Mouse (Mus musculus): ENCODE measurements around the gene Gfpt2.

The Gfpt2 gene

DNA sequence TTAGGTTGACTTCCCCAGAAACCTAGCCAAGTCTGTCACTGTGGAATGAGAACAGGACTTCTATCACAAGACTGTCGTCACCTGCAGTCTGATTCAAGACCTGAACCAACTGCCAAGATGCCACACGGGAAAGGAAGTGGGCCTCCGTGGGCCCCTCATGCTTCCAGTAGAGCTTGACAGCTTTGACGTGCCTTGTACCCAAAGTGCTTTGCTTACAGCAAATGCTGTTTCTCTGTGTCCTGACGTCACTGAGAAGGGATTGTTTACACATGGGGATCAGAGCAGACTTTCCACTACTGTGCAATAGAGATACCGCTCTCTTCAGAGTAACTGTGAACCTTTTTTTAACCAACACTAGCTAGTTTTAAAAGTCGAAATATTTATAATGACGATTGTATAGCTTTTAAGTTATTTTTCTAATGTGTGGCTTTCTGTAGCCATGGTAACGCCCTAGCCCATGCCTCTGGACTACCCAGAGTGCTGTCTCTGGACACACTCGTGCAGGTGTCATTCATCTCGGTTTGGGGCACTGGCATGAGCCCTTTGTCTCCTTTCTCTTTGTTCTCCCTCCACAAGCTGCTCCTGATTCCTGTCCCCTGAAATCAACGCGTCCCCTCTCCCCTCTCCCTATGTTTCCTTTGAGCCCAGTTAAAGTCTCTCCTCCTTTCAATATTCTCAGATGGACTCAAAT, 43.9 kb downstream of the Gfpt2 start:
- DNase-seq (ENCODE audit: low read depth, low spot score): peak; percentile 12

DNA sequence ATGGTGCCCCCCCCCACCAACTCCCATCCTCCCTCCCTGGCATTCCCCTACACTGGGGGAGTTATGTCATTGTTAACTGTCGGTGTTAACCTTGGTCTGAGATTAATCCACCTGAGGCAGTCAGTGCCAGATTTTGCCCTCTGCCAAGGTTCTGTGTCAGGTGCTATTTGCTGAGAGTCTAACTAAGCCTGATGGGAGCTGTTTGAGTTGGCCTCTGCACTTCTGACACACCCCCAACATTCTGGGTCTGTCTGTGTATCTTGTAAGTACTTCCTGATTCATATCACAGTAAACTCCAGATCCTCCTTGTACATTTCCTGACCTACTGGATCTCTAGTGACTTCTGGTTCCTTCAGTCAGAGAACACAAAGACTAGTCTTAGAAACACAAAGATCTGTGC, 46.7 kb downstream of the Gfpt2 start:
- no peak for DNase-seq (ENCODE audit: low read depth, low spot score)

DNA sequence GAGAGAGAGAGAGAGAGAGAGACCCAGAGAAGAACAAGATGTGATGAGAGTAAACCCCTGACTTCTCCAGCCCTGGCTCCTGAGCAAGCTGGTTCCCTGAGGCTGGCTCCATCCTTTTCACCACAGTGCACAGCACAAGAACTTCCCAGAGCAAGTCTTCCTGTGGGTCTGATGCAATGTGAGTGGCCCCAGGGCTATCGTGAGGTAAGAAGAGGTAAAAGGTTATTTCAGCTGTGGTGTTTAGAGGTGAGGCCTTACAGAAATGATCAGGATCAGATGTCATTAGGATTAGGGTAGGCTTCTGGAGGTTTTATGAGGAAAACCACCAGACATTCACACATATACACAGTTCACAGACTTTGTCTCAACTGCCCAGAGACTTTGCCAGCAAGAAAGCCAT, 47.9 kb downstream of the Gfpt2 start:
- no peak for DNase-seq (ENCODE audit: low read depth, low spot score)

DNA sequence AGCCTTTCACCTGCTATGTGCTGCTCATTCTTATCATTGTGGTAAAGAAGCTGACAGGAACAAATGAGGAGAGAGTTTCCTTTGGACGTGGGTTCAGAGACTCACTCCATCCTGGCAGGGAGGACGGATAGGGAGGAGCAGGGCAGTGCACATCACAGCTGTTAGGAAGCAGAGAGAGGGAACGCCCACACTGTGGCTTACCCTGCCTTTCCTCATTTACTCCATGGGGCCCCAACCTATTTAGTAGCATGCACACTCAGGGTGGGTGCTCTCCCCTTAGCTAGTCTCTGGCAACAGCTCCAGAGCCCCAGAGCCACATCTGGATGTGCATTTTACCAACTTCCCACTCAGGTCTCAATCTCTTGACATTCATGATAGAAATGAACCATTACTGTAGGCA, 48.7 kb downstream of the Gfpt2 start:
- no peak for DNase-seq (ENCODE audit: low read depth, low spot score)

DNA sequence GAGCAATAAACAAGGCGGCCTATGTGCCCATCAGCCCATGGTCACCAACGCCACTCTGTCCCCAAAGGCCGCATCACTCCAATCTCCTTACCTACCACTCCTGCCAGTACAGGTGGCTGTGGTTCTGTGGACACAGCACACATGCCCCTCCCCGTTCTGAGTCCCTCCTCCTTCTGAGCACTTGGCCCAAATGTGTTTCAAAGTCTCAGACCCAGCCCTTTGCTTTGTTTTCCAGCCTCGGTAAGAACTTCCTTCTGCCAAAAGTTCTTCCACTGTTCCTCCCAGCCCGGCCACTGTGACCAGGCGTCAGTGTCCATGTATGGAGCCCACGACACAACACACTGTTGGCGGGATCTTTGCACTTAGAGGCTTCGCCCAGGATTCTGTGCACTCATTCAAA, 50.3 kb downstream of the Gfpt2 start:
- peak; percentile 57 for DNase-seq (ENCODE audit: low read depth, low spot score)

DNA sequence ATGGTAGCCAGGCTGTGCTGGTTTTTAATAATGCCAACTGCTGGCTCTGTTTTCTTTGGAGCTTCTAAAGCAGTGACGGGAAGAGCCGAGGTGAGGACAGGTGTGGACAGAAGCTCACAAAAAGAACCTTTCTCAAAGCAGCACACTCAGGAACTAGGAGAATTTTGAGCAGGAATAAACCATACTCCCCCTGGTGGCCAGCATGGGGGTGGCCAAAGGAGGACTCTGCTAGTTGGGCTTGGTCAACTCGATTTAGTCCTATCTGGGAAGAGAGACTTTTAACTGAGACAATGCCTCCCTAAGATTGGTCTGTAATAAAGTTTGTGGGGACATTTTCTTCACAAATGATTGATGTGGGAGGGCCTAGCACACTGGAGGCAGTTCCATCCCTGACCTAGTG, 51.0 kb downstream of the Gfpt2 start:
- peak; percentile 83 for DNase-seq (ENCODE audit: low read depth, low spot score)

DNA sequence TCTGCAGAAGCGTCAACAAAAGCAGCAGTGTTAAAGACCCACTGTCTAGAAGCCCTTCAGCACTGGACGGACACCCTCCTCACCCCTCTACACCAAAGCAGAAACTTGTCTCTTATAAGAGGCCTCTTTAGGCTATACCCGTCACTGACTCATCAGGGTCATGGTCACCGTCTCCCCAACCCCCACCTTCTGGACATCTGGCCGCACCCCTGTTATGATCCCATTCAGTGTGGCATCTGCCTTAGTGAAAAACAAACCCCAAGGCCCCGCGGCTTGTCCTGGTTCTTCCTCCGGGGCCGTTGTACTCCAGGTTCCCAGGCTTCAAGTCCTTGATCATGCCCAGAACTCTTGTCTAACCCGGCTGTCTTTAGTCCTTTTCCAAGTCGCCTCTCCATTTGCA, 52.0 kb downstream of the Gfpt2 start:
- DNase-seq (ENCODE audit: low read depth, low spot score): no peak

DNA sequence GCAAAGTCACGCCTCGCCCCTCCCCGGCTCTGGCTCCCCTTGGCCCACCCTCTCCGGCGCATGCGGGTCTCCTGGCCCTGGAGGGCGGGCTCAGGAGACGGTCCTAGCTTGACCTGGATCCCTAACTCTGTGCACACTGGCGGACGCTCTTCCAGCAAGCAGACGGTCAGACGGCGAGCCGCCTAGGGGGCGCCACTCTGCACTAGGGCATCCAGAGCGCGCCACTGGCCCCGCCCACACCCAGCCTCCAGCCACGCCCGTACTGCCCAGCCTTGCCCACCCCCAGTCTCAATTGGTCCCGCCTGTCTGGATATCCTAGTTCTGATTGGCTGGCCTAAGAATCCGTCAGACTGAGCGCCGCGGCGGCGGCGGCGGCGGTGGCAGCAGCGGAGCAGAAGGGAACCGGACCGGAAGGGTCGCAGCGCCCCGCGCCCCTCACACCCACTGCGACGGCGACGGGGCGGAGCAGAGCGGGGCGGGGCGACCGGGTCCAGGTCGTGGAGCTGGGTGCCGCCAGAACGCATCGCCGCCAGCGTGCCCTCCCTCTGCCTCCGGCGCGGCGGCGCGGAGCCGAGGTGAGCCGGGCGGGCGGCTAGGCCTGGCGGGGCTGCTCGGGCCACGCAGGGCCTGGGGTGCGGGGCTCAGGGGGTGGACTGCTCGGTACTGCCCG, 52.6 kb downstream of the Gfpt2 start, which contains the start of gene Mapk9:
TSS of gene Mapk9 (plus strand) at position 351 of the 670 bp plus-strand sequence.
- DNase-seq (ENCODE audit: low read depth, low spot score): peak; percentile 98

DNA sequence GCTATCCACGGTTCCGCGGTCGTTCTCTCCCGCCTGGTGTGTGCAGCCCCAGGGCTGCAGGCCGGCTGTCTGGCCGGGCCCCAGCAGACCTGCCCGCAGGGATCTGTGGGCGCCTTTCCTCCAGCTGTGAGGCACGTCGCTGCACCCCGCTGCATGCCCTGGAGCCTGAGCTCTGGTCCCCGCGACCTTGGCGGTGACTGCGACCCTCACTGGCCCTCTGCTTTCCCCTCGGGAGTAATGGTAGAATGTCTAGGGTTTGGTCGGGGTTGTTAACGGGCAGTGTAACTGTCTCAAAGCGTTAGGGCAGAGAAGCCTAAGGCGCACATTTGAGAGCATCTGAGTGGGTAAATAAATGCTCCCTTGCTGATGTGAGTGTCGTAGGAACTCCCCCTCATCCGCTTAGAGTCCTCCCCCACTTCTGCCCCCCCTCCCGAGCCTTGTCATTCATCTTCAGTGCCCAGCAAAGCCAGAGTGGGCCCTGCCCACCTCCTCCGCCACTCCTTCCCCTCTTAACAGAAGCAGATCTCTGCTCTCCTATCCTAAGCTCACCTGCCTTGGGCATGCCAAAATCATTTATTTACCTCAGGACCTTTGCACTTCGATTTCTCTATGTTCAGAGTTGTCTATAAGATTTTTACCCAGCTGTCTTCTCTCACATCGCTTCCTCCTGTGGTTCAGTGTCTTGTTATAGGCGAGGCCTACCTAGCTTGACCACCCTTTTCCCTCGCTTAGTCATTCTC, 53.3 kb downstream of the Gfpt2 start:
- DNase-seq (ENCODE audit: low read depth, low spot score): peak; percentile 46

DNA sequence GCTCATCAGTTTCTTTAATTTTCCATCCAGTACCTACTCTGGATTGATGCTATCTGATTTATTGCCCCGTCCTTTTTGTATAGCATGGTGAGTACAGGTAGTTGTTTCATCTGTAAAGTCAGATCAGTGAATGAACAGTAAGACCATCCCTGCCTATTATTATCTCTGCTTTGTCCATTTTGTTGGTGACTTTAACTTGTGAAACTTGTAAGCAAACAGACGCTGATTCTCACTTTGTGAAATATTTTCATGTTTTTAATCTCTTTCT, 53.8 kb downstream of the Gfpt2 start:
- no peak for DNase-seq (ENCODE audit: low read depth, low spot score)

DNA sequence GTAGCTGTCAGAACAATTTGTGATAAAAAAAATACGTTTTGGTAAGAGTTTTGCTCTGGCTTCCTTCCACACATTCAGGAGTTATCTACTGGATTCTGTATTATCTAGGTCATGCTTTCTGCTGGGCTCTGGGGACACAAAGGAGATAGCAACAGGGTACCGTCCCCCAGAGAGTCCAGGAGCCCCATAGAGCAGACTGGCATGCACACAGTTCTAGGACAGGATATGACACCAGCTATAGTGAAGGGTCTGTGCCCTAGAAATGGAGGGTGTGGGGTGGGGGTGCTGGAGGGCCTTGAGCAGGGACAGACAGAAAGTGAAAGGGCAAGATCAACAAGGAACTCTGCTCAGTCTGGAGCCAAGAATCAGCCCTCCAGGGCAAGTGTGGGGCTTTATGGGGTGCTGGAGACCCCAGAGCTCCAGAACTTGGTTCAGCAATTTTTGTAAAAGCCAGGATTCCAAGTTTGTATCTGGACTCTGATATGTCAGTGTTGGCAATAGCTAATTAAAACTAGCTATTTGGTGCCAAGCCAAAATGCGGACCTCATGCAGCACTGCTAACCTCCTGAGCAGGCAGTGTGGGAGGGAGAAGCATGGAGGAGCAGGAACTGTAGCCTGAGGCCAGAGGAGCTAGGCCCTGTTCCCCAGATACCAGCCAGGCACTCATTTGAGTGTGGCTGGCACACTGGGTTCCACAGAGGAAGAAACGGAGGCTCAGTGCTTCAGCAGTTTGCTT, 54.3 kb downstream of the Gfpt2 start:
- DNase-seq (ENCODE audit: low read depth, low spot score): no peak

DNA sequence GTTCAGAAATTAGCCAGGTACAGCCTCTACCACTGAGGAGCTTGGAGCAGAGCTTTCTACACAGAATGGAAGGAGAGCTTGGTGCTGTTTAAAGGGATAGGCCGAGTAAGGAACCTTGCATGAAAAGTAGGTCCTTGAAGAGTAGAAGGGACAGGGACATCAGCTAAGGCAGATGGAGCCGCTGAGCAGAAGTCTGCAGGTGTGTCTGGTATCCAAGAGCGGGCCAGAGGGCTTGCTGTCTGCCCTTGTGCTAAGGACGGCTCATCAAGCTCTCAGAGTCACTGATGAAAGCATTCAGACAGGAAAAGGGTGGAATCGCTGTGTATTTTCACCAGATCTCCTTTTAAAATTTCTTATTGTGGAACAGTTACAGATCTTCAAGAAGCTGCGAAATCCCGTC, 56.4 kb downstream of the Gfpt2 start:
- DNase-seq (ENCODE audit: low read depth, low spot score): no peak

DNA sequence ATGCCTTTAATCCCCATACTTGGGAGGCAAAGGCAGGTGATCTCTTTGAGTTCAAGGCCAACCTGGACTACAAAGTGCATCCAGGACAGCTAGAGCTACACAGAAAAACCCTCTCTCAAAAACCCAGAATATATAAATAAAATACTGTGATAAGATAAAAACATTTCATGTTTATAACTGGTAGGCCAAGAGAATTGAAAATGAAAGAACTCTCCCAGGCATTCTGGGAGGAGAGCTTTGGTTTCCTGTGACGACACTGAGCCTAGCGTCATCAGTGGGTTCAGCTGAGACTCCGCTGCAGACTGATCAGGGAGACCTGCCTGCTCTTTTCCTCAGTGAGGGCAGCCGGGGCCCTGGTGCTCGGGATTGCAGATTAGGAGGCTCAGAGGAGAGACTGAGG, 61.2 kb downstream of the Gfpt2 start:
- no peak for DNase-seq (ENCODE audit: low read depth, low spot score)

DNA sequence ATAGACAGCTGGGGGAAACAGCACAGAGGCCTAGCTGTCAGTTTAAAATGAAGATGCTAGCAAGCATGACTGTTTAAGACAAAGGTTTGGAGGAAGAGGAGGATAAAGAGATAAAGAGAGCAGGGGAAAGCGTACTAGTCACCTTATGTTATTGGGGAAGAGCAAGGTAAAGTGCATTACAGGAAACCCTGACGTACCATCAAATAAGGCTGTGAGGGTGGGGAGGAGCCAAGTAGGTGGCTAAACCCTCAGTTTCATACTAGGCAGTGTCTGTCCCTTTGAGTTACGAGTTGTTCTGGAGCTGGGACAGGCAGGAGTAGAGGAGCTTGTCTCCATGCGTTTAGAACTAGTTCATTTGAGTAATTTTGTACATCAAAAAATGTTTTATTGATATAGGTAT, 67.2 kb downstream of the Gfpt2 start:
- no peak for DNase-seq (ENCODE audit: low read depth, low spot score)

DNA sequence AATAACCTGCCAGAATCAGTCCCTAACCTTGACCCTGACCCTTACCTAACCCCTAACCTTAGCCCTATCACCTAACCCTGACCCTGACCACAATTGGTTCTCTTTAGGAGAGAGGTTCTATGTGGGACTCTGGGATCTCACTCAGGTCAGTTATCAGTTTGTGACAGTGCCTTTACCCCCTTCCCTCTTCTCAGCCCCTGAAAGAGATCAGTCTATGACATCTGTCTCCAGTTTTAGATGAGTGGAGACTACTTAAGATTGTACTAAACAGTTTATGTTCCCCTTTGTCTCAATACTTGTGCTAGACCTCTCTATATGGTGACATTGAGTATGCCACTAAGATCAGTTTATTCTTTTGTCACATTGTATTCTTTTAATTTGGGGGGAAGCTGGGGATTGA, 69.9 kb downstream of the Gfpt2 start:
- DNase-seq (ENCODE audit: low read depth, low spot score): no peak

DNA sequence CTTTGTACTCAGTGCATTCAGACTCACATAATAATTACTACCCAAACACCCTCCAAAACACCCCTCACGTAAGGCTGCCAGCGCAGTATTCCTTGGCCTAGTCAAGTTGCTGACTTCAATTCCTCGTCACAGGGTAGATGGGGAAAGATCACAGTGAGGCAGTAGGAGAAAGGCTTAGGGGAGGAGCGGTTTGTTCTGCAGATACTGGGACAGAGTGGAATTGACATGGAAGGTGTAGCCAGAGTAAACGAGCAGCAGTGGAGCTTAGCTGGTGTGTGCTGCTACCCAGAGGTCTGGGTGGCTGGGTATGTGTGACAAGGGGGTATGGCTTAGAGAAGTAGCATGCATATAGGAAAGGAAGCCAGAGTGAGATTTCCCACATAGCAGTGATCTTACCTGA, 73.3 kb downstream of the Gfpt2 start:
- DNase-seq (ENCODE audit: low read depth, low spot score): no peak

DNA sequence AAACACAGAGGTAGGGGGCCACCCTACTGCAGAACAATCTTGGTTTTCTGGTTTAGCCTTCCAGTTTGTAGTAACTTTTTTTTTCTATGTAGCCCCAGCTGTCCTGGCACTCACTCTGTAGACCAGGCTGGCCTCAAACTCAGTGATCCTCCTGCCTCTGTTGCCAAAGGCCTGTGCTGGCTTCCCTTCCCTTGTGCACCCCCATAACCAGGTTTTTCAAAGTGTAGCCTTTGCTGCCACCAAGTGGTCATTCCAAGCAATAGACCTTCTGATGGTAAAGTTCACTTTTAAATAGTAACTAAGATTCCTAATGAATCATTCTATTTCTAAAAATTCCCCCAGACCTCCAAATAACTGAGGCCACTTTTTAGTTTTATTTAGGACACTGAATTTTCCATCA, 75.8 kb downstream of the Gfpt2 start:
- DNase-seq (ENCODE audit: low read depth, low spot score): peak; percentile 67

DNA sequence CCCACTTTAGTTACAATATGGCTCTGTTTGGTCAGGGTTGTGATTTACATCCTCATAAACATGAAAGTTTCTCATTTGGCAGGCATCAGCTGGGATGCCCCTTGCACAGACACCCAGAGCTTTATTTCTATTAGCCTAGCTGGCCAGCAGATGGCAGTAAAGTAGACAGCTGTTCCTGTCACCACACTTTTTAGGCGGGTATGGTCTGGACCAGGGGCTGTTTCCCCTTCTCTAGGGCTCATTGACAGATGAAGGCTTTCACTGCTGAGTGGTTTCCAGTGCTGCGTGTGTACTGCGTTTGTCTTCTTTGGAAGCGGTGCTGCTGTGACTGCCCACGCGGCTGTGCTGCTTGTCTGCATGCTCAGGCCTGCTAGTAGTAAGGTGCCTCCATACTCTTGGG, 77.9 kb downstream of the Gfpt2 start:
- DNase-seq (ENCODE audit: low read depth, low spot score): peak; percentile 63

DNA sequence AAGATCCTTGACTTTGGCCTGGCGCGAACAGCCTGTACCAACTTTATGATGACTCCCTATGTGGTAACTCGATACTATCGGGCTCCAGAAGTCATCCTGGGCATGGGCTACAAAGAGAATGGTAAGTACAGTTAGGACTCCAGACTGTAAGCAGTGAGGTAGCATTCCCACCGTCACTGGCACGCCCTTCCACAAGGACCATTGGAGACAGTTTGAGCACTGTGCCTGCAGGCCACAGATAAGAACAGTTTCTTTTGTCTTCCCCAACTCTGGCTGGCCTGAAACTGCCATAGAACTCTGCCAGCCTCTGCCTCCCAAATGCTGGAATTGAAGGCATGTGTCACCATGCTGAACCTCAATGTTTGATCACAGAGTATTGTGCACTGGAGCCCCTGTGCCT, 78.8 kb downstream of the Gfpt2 start:
- DNase-seq (ENCODE audit: low read depth, low spot score): no peak

DNA sequence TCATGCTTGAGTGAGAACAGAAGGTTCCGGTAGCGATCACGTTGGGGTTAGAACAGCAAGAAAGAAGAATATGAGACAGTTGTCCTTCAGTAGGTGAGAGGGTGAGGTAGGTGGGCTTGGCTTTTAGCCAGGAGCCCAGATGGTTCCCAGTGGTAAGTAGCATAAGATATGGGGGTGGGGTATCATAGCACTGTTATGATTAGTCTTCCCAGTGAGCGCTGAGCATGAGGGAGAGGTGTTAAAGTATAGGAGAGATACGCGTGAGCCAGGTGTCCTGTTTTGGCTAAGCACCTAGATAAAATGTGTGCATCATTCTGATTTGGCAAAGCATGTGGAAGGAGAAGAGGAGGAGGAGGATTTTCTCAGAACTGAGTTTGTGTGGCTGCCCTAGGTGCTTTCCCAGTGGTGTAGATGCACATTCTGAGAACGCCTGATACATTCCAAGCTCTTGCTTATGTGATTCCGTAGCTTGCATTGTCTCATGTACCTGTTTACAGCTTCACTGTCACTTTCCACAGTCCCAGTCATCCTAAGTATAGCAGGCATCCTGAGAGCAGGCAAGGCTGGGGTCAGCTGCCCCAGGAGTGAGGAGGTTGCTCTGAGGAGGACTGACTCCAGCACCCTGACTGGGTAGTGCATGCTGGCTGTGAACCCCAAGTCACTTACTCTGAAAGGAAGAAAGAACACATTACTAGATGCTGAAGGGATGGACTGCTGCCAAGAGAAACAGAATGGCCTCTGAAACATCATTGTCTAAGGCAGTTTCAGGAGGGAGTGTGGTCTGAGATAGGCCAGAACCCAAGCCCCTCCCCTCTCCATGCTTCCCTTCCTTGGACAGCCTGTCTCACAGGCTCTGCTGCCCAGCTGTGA, 83.2 kb downstream of the Gfpt2 start:
- no peak for DNase-seq (ENCODE audit: low read depth, low spot score)

DNA sequence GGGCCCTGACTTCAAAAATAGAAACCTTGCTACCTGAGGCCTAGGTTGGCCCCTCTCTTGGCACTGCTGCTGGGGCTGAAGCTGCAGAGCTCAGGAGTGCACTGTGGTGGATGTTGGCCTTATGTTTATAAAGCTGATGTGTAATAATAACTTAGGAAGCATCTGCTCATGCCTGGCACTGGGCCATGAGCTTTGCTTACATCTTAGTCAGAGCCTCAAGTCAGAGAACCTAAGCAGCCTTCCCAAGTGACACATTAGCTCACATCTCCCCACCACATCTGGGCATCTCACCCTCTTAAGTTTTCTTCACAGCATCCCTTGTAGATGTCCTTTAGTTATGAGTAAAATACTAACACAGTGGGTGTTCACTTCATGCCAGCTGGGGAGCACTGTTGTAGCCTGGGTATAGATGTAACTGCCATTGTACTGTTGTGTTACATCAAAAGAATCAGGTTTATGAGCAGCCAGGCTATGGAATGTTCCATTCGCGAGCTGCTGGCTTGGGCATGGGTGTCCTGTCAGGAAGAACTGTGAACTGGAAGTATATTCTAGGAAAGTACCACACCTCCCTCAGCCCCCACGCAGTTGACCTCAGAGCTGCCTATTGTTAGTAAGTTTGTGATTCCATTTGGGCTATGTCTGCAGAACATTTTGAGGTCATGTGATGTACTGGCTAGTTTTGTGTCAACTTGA, 86.1 kb downstream of the Gfpt2 start:
- no peak for DNase-seq (ENCODE audit: low read depth, low spot score)

Measured in R1 (cell line).